ENCODE assay signal across 8 mouse cellular contexts in genomic region chr15:89169431-89169830, GRCm38 (mm10). TPM values are rescaled to one million over a fixed set of nuclear protein-coding genes. Genes with fewer than 3 reads are reported as not detected.
DNase-seq lines count a peak whose midpoint lies in the region; ATAC-seq and TF ChIP-seq lines count a peak whose summit lies in the region.

No protein-coding gene starts in this region.

- TF ChIP-seq CTCF in midbrain, postnatal 0 days (IDR thresholded peaks at IDR 0.05) = no peak

- peak overlapping the region; percentile 16 for H3K4me3 ChIP-seq in embryonic facial prominence, embryonic 13.5 days
- peak overlapping the region; percentile 23 for H3K4me3 ChIP-seq in limb, embryonic 13.5 days
- H3K4me3 ChIP-seq in midbrain, postnatal 0 days (ENCODE audit: low read depth, low read length) = no peak overlapping the region

- peak; percentile 90 for DNase-seq in adrenal gland, postnatal 14 days
- peak; percentile 82 for DNase-seq in heart, adult 8-10 months (ENCODE audit: low spot score)
- peak; percentile 96 for DNase-seq in kidney, adult 8-10 months
- DNase-seq in midbrain, postnatal 0 days (ENCODE audit: low spot score) = peak; percentile 81
- DNase-seq in urinary bladder, postnatal 14 days (ENCODE audit: low spot score) = peak; percentile 90
- DNase-seq in c-Kit-positive CD71-positive TER-119-positive erythroid progenitor cells, embryonic 14.5 days (ENCODE audit: low spot score) = no peak

- WGBS in embryonic facial prominence, embryonic 13.5 days = 3% methylated on average over 10 of the region's 10 CpGs
- WGBS in limb, embryonic 13.5 days = 4% methylated on average over 10 of the region's 10 CpGs
- 14% methylated on average over 10 of the region's 10 CpGs for WGBS in midbrain, postnatal 0 days

- H3K27me3 ChIP-seq in embryonic facial prominence, embryonic 13.5 days = no peaks in the 10 kb centered on the region
- H3K27me3 ChIP-seq in limb, embryonic 13.5 days = no peaks in the 10 kb centered on the region
- H3K27me3 ChIP-seq in midbrain, postnatal 0 days (ENCODE audit: insufficient read depth, low read length) = no peaks in the 10 kb centered on the region

- H3K27ac ChIP-seq in embryonic facial prominence, embryonic 13.5 days = peak overlapping the region; percentile 82
- H3K27ac ChIP-seq in limb, embryonic 13.5 days = peak overlapping the region; percentile 81
- no peak overlapping the region for H3K27ac ChIP-seq in midbrain, postnatal 0 days (ENCODE audit: low read depth, low read length)

- ATAC-seq in embryonic facial prominence, embryonic 13.5 days (ENCODE audit: insufficient number of reproducible peaks, insufficient read depth, low FRiP score, low TSS enrichment, low read depth) = peak; percentile 74
- ATAC-seq in limb, embryonic 13.5 days (ENCODE audit: low FRiP score, low read depth) = peak; percentile 86
- ATAC-seq in midbrain, postnatal 0 days (ENCODE audit: low FRiP score) = no peak

- H3K9ac ChIP-seq in embryonic facial prominence, embryonic 13.5 days = peak overlapping the region; percentile 47; the same call in 1 of the 2 replicates
- H3K9ac ChIP-seq in limb, embryonic 13.5 days = peak overlapping the region; percentile 48; the same call in 1 of the 2 replicates
- no peak overlapping the region; the same call in 1 of the 2 replicates for H3K9ac ChIP-seq in midbrain, postnatal 0 days (replicated peaks; ENCODE audit: low read length, poor library complexity, severe bottlenecking)

- peaks cover 64% of the 10 kb centered on the region for H3K4me1 ChIP-seq in embryonic facial prominence, embryonic 13.5 days
- H3K4me1 ChIP-seq in limb, embryonic 13.5 days = peaks cover 62% of the 10 kb centered on the region
- peaks cover 14% of the 10 kb centered on the region for H3K4me1 ChIP-seq in midbrain, postnatal 0 days (ENCODE audit: insufficient read depth, low read length)

- H3K4me2 ChIP-seq in embryonic facial prominence, embryonic 13.5 days = peak overlapping the region; percentile 53
- H3K4me2 ChIP-seq in limb, embryonic 13.5 days (replicated peaks) = peak overlapping the region; percentile 51
- H3K4me2 ChIP-seq in midbrain, postnatal 0 days (ENCODE audit: low read depth, low read length, poor library complexity, severe bottlenecking) = no peak overlapping the region

- peaks cover 47% of the 10 kb centered on the region for H3K36me3 ChIP-seq in embryonic facial prominence, embryonic 13.5 days
- peaks cover 44% of the 10 kb centered on the region for H3K36me3 ChIP-seq in limb, embryonic 13.5 days
- H3K36me3 ChIP-seq in midbrain, postnatal 0 days (ENCODE audit: insufficient read depth, low read length) = peaks cover 42% of the 10 kb centered on the region

- H3K9me3 ChIP-seq in embryonic facial prominence, embryonic 13.5 days = no peaks in the 10 kb centered on the region
- no peaks in the 10 kb centered on the region for H3K9me3 ChIP-seq in limb, embryonic 13.5 days
- H3K9me3 ChIP-seq in midbrain, postnatal 0 days (ENCODE audit: low read length) = no peaks in the 10 kb centered on the region

RNA-seq across cellular contexts. Expression of gene Plxnb2, which starts 11.2 kb away (rescaled TPM):
- 83.2 and 110 TPM in 2 replicates for total RNA-seq in adrenal gland, postnatal 14 days (2021)
- polyA plus RNA-seq in embryonic facial prominence, embryonic 13.5 days (2015; fragmentation: Nextera tagmentation; extraction: Ambion mirVana) = 130 and 157 TPM in 2 replicates
- total RNA-seq in heart, adult 8-10 months (2022) = 100 to 1,000 TPM in 2 of 4 experiments, 10 to 100 TPM in 2; 92.5 to 104 (median 99.6) TPM
- polyA plus RNA-seq in limb, embryonic 13.5 days (2015; fragmentation: Nextera tagmentation; extraction: Ambion mirVana) = 130 and 144 TPM in 2 replicates
- 153 and 199 TPM in 2 replicates for total RNA-seq in midbrain, postnatal 0 days (2014; rRNA removed)
- polyA plus RNA-seq in midbrain, postnatal 0 days (2015; fragmentation: Nextera tagmentation; extraction: Ambion mirVana) = 46.8 and 50.4 TPM in 2 replicates

RNA-seq across cellular contexts. Expression of gene Mapk11, which starts 20.0 kb away (rescaled TPM):
- total RNA-seq in adrenal gland, postnatal 14 days (2021) = 5.3 and 6.4 TPM in 2 replicates
- polyA plus RNA-seq in embryonic facial prominence, embryonic 13.5 days (2015; fragmentation: Nextera tagmentation; extraction: Ambion mirVana) = 13.3 and 13.5 TPM in 2 replicates
- 1 to 10 TPM; 1.1 to 2.8 (median 2.7) TPM for total RNA-seq in heart, adult 8-10 months (2022)
- 8.4 and 10.4 TPM in 2 replicates for polyA plus RNA-seq in limb, embryonic 13.5 days (2015; fragmentation: Nextera tagmentation; extraction: Ambion mirVana)
- 26.9 and 34.8 TPM in 2 replicates for total RNA-seq in midbrain, postnatal 0 days (2014; rRNA removed)
- 18.9 and 19.3 TPM in 2 replicates for polyA plus RNA-seq in midbrain, postnatal 0 days (2015; fragmentation: Nextera tagmentation; extraction: Ambion mirVana)

RNA-seq across cellular contexts. Expression of gene Dennd6b, which starts 26.9 kb away (rescaled TPM):
- total RNA-seq in adrenal gland, postnatal 14 days (2021) = 5.0 and 6.2 TPM in 2 replicates
- polyA plus RNA-seq in embryonic facial prominence, embryonic 13.5 days (2015; fragmentation: Nextera tagmentation; extraction: Ambion mirVana) = 21.3 TPM in 2 replicates
- 10 to 100 TPM in 2 of 4 experiments, 1 to 10 TPM in 2; 8.8 to 12.9 (median 11.0) TPM for total RNA-seq in heart, adult 8-10 months (2022)
- 22.8 and 25.8 TPM in 2 replicates for polyA plus RNA-seq in limb, embryonic 13.5 days (2015; fragmentation: Nextera tagmentation; extraction: Ambion mirVana)
- 98.8 and 115 TPM in 2 replicates for total RNA-seq in midbrain, postnatal 0 days (2014; rRNA removed)
- 88.2 and 88.3 TPM in 2 replicates for polyA plus RNA-seq in midbrain, postnatal 0 days (2015; fragmentation: Nextera tagmentation; extraction: Ambion mirVana)

RNA-seq across cellular contexts. Expression of gene Mapk12, which starts 28.9 kb away (rescaled TPM):
- total RNA-seq in adrenal gland, postnatal 14 days (2021) = 8.6 and 9.6 TPM in 2 replicates
- 4.6 and 4.7 TPM in 2 replicates for polyA plus RNA-seq in embryonic facial prominence, embryonic 13.5 days (2015; fragmentation: Nextera tagmentation; extraction: Ambion mirVana)
- total RNA-seq in heart, adult 8-10 months (2022) = 10 to 100 TPM; 21.1 to 31.4 (median 28.0) TPM
- 6.4 and 6.5 TPM in 2 replicates for polyA plus RNA-seq in limb, embryonic 13.5 days (2015; fragmentation: Nextera tagmentation; extraction: Ambion mirVana)
- 1.5 and 4.7 TPM in 2 replicates for total RNA-seq in midbrain, postnatal 0 days (2014; rRNA removed)
- 2.0 and 3.2 TPM in 2 replicates for polyA plus RNA-seq in midbrain, postnatal 0 days (2015; fragmentation: Nextera tagmentation; extraction: Ambion mirVana)

RNA-seq across cellular contexts. Expression of gene Hdac10, which starts 40.9 kb away (rescaled TPM):
- total RNA-seq in adrenal gland, postnatal 14 days (2021) = 11.9 and 13.2 TPM in 2 replicates
- polyA plus RNA-seq in embryonic facial prominence, embryonic 13.5 days (2015; fragmentation: Nextera tagmentation; extraction: Ambion mirVana) = 19.5 and 19.6 TPM in 2 replicates
- total RNA-seq in heart, adult 8-10 months (2022) = 1 to 10 TPM; 5.8 to 9.5 (median 6.9) TPM
- 17.4 and 18.7 TPM in 2 replicates for polyA plus RNA-seq in limb, embryonic 13.5 days (2015; fragmentation: Nextera tagmentation; extraction: Ambion mirVana)
- total RNA-seq in midbrain, postnatal 0 days (2014; rRNA removed) = 24.4 and 26.4 TPM in 2 replicates
- 24.5 and 25.6 TPM in 2 replicates for polyA plus RNA-seq in midbrain, postnatal 0 days (2015; fragmentation: Nextera tagmentation; extraction: Ambion mirVana)
